Mouse (Mus musculus) T-helper 2 cell (primary cell): ENCODE measurements at regions not wholly inside any gene's neighbourhood (a gene's known extent, or its start where the extent isn't known, plus 50 kb on each side); places are given as distances from the start of the nearest gene placed in this dataset.

Experiments used
- in situ Hi-C: fragments of 300-600 bp; cut with MboI, MseI; formaldehyde crosslinking; loops from one replicate; pipeline ENCODE4 v1.15.1; 2025; ENCODE audit warnings: high pct_unique_total_duplicates

DNA sequence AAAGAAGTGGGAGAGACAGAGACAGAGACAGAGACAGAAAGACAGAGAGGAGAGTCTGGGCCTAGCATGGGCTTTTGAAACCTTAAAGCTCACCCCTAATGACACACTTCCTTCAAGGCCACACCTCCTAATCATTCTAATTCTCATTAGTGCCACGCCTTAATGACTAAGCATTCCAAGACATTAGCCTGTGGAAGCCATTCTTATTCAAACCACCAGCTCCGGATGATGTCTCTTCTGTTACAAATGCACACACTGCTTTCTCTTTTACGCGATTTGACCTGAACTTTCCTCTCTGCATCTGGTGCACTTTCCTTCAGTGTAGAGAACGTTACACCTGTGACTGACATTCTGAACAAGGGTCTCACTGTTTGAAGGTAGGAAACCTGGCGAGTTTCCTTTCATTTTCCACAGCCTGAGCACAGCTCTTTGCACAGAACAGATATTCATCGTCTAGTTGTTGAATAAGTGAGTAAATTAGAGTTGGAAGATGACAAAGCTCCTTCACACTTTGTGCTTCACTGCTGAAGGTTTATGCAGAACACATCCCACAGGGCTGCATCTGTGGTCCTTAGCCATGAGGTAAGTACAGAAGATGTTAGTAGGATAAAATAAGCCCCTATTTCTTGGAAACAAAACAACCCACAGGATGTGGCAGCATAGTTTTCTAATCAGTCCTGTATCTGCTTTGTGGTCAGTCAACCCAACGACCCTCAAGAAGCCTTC, 116.8 kb downstream of the Faxc start:
- in situ Hi-C loops: no loop called here

DNA sequence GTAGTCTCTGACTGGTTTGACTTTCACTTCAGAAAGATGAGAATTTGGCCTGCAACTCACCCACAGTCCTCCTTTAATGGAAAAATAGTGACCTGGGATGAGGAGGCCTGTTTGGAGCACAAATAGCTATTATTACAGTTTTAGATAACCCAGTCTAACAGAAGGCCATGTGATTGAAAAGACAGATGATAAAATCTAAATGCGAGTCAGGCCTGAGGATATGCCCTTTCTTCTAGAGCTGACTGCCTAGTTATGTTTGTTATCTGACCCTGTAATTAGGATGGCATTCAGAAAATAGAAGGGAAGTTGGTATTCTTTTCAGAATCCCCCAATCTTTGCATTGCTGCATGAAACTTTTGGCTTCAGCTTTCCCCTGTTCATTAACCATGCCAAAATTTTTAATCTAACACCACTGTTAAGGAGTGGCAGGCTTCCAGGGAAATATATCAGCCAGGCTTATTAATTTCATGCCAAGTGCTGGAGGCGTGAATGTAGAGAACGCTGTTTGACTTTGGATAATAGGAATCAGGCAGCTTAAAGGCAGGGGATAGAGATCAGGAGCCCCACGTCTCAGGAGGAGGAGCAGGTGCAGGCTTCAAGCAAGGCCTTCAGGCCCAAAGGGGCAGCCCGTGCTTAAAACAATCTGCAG, 135.8 kb downstream of the Faxc start:
- in situ Hi-C loops: no loop called here

- in situ Hi-C loops: no loop called here
Observed at GRCm38 (mm10) chr4:22067678-22068299, 136.7 kb downstream of the Faxc start.

DNA sequence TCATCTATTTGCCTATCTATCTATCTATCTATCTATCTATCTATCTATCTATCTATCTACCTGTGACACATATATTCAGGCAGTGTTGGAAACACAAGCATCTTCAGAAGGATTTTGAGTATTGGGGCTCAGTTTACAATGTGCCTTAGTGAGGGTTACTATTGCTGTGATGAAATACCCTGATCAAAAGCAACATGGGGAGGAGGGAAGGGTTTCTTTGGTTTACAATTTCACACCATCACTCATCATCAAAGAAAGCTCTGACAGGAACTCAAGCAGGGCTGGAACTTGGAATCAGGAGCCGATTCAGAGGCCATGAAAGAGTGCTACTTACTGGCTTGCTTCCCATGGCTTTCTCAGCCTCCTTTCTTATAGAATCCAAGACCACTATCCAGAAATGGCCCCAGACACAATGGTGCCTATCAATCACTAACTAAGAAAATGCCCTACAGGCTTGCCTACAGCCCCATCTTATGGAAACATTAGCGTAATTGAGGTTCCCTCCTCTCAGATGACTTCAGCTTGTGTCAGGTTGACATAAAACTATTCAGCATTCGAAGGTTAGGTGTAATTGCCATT, 157.2 kb downstream of the Faxc start:
- in situ Hi-C loops: no loop called here

- in situ Hi-C loops: no loop called here
Observed at GRCm38 (mm10) chr4:22089637-22090041, 158.5 kb downstream of the Faxc start.

DNA sequence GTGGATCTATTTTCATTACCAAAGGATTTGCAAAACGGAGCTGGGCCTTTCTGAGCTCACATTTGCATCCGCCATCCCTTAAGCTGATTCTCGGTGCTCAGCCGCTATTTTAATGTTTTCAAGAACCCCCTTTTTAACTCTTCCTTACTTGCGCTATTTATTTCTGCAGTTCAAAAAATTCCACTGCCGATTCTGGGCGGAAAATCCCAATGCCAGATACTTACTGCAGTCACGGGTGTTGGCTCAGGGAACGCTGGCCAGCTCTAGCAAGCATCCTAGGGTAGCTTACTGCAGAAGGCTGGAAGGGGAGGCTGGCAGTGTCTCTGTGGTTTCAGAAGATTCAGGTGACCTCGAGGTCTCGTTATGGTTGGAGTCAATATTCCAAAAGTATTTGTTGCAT, 159.4 kb downstream of the Faxc start:
- in situ Hi-C loops: no loop called here

DNA sequence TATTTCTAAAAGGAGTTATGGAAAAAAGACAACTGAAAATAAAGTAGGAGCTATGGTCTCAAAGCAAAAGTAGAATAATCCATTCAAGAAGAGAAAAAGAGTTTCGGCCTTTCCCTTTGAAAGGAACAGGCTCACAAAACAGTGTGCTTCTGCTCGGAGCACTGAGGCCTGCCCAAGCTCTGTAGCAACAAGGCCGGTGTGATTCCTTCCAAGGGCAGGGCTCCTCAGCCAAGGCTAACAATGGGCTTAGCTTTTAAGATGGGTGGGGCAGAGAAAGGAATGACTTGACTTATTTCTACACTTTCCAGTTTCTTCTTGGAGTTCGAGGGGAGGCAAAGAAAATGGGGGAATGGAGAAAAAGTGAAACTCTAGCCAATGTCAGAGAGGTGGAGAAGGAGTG, 161.4 kb downstream of the Faxc start:
- in situ Hi-C loops: no loop called here

- in situ Hi-C loops: no loop called here
Observed at GRCm38 (mm10) chr4:22095257-22096031, 164.3 kb downstream of the Faxc start.

- in situ Hi-C loops: no loop called here
Observed at GRCm38 (mm10) chr4:22098605-22099004, 167.5 kb downstream of the Faxc start.

GRCm38 (mm10) chr4:22102478-22102877, 171.3 kb downstream of the Faxc start:
- in situ Hi-C loops: no loop called here

GRCm38 (mm10) chr4:22103001-22103587, 172.0 kb downstream of the Faxc start:
- in situ Hi-C loops: no loop called here

- in situ Hi-C loops: no loop called here
Observed at GRCm38 (mm10) chr4:22106883-22107282, 175.8 kb downstream of the Faxc start.

- in situ Hi-C loops: no loop called here
Observed at GRCm38 (mm10) chr4:22109410-22109809, 178.3 kb downstream of the Faxc start.

- in situ Hi-C loops: no loop called here
Observed at GRCm38 (mm10) chr4:22110400-22110799, 179.3 kb downstream of the Faxc start.

DNA sequence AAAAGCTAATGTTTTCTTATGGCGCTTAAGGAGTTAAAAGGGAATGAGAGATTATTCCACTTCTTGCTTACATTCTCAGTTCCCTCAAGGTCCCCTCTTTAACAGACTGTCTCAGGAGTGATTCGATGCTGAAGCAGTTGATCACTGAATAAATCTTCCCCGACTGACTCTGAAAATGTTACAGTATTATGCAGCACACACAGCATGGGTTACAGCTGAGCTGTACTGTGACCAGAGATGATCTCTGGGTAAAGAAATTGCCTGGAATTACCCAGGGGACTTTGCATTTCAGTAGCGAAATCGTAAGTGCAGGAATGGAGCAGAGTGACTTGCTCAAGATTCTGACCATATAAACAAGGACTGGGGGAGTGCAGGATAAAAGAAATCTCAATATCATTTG, 181.1 kb downstream of the Faxc start:
- in situ Hi-C loops: no loop called here

DNA sequence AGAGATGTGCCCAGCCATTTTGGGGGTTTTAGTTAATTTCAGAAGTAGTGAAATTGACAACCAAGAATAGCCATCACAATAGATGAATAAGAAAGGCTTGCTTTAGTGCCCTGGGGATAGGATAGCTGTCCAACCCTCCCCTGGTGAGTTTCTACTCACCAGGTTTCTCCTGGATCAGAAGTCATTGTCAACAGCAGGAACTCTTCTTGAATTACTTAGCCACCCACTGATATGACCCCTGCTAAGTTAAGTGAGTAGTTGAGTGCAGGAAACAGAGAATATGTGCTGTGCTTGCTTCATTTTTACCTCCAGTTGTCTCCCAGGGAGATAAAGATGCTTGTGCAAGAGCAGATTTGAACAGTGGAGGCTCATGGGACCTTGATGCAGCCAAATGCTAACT, 183.3 kb downstream of the Faxc start:
- in situ Hi-C loops: no loop called here

DNA sequence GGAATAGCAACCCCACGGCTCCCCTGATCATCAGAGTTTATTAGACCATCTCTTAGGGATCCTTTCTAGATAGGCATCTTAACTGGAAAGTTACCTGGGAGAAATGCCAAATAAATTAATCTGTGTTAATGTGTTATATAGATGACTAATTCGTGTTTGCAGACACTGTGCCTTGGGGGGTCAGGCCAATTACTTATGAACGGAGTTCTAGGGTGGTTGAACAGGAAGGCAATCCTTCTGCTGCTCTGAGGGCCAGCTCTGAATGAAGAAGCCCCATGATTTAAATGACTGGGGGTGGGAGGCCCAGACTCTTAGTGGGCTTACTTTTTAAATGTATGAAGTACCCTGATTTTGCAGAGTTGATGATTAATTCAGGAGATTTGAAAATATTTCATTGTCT, 188.7 kb downstream of the Faxc start:
- in situ Hi-C loops: loop anchor here (10.0 kb wide), 1 partner anchor 195 kb away; no protein-coding TSS in a partner anchor

DNA sequence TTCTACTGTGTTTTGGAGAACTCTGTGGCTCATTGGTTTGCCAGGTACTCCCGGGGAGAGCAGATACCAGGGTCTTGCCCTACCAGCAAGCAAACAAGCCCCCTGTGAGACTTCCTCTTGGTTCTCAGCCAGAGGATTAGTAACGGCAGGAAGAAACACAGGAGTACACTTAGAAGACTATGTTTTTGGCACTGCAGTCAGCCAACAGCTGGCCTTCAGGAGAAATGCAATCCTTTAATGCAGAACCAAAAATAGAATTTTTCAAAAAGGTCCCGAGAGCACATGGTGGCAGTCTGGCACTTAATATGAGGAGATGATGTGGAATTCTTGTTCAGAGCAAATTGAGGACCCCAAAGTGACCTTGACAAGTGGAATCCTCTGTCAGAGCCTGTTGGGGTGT, 189.8 kb downstream of the Faxc start:
- in situ Hi-C loops: loop anchor here (10.0 kb wide), 1 partner anchor 194 kb away; no protein-coding TSS in a partner anchor

GRCm38 (mm10) chr4:22121397-22121796, 190.3 kb downstream of the Faxc start:
- in situ Hi-C loops: loop anchor here (10.0 kb wide), 1 partner anchor 193 kb away; no protein-coding TSS in a partner anchor

DNA sequence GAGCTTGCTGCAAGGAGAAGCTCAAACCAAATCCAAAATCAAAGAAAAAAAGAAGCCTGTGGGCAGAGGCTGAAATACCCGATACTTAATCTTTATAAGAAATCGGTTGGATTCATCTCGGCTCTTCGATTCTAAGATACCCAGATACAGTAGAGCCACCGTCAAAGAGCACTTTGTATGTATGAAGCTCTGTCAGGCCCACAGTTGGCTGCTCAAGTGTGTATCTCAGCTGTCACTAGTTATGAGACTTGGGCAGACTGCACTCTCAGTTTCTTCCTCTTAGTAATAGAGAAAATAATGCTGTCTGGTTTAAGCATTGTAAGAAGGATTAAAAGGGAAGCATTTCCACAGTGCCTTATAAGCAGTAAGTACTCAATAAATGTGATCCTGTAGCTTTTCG, 193.7 kb downstream of the Faxc start:
- in situ Hi-C loops: loop anchor here (10.0 kb wide), 1 partner anchor 190 kb away; no protein-coding TSS in a partner anchor

DNA sequence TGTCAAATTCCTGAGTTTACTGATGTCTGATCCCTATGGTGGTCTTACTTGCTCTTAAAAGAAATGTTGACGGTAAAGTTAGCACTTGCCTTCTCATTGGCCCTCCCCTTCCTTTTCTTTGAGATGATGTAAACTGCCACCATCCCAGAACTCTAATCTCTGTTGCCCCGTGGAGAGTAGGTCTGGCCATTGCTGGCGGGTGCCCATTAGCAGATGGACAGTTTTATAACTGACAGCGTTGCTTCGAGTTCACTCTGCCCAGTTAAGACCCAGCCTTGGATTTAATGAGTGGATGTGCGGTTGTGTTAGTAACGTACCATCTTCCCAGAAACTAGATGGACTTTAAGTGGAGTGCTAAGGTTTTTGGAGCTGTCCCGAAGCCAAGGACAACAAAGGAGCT, 199.4 kb downstream of the Faxc start:
- in situ Hi-C loops: no loop called here
